Mouse (Mus musculus) limb, embryonic 15.5 days (tissue): ENCODE data around the gene Cdc5l. TPM values are rescaled to one million over a fixed set of nuclear protein-coding genes. Genes with fewer than 3 reads are reported as not detected.

Source experiments
- ATAC-seq: fragments of 200-750 bp; cut with Nextera tagmentation; 2 replicates; pipeline ENCODE4 v1.8.0; 2017; ENCODE audit warnings: low read depth, moderate TSS enrichment; ENCODE audit not compliant: insufficient number of reproducible peaks, low FRiP score, low TSS enrichment
- H3K27ac ChIP-seq: fragments of 300-500 bp; sonication (generic); 2 replicates; pipeline ENCODE4 v1.5.1; 2015; ENCODE audit warnings: moderate library complexity, mild to moderate bottlenecking, inconsistent platforms
- H3K27me3 ChIP-seq: fragments of 300-500 bp; sonication (generic); 2 replicates; pipeline ENCODE4 v1.6.1; 2015; ENCODE audit warnings: inconsistent platforms
- H3K36me3 ChIP-seq: fragments of 300-500 bp; sonication (generic); 2 replicates; pipeline ENCODE4 v1.6.1; 2015; ENCODE audit warnings: inconsistent platforms
- H3K4me1 ChIP-seq: fragments of 300-500 bp; sonication (generic); 2 replicates; pipeline ENCODE4 v1.6.1; 2015; ENCODE audit warnings: inconsistent platforms
- H3K4me2 ChIP-seq: fragments of 300-500 bp; sonication (generic); 2 replicates; pipeline ENCODE4 v1.6.1; 2015; ENCODE audit warnings: mild to moderate bottlenecking, inconsistent platforms
- H3K4me3 ChIP-seq: fragments of 300-500 bp; sonication (generic); 2 replicates; pipeline ENCODE4 v1.5.1; 2015; ENCODE audit warnings: mild to moderate bottlenecking, inconsistent platforms
- H3K9ac ChIP-seq: fragments of 300-500 bp; sonication (generic); 2 replicates; pipeline ENCODE4 v1.6.1; 2015; ENCODE audit warnings: inconsistent platforms
- H3K9me3 ChIP-seq: fragments of 300-500 bp; sonication (generic); 2 replicates; pipeline ENCODE4 v1.6.1; 2016; ENCODE audit warnings: inconsistent platforms
- WGBS: fragments of 180-500 bp; shearing (Covaris S2); methylation state at CpG from one replicate; pipeline ENCODE4 v1.1.7; 2015; 5-methylcytosine and 5-hydroxymethylcytosine counted together
- polyA plus RNA-seq: library from polyadenylated mRNA; unstranded; fragments of >200 nt; fragmentation: Nextera tagmentation; extraction: Ambion mirVana; gene quantifications from 2 replicates; pipeline ENCODE4 v1.2.1, GENCODE M21; 2015

Cdc5l gene
- polyA plus RNA-seq, 1 experiment from 2014 or later, result 61.7 TPM

DNA sequence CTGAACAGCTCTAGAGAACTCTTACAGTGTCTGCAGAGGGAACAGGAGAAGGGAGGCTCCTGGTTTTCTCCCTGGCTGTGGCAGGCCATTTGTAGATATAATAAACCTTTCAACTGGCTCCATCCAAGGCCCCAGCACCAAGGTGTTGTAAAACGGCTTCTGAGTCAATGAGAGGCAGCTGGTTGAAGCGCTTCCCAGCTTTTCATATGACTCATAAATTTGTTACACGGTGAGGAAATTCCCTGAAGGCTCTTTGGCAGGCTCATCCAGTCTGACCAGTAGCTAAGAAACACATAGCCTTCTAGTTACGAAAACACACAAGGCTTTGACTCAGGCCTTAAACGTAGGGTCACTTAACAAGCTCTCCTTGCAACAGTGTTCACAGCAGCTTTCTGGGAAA lies 74.1 kb downstream of the Cdc5l start:
- no peak overlapping the region for H3K4me2 ChIP-seq
- H3K36me3 ChIP-seq, result no peaks in the 10 kb centered on the region
- no peaks in the 10 kb centered on the region for H3K9me3 ChIP-seq
- 12% methylated on average over 5 of the region's 5 CpGs for WGBS
- H3K27me3 ChIP-seq, result peaks cover 69% of the 10 kb centered on the region
- ATAC-seq, result peak; percentile 42
- H3K4me3 ChIP-seq, result no peak overlapping the region
- H3K9ac ChIP-seq, result no peak overlapping the region
- peak overlapping the region; percentile 67 for H3K27ac ChIP-seq
- peaks cover 17% of the 10 kb centered on the region for H3K4me1 ChIP-seq

DNA sequence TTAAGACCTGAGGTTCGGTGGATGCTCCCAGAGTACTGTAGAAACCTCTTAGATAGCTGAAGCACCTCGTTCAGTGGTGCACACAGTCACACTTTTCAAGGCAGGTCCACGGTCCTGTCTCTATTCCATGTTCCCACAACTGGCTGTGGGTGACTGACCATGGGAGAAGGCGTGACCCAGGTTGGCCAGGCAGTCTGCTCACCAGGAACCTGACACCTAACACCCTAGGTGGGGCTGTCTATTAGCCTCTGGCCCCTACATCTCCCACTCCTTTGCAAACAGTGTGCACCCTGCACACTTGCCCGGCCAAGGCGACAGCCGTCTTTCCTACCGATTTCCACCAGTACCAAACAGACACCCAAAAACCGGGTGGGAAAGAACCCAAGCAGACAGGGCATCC lies 77.1 kb downstream of the Cdc5l start:
- no peak for ATAC-seq
- Histone ChIP-seq H3K4me1 (peaks cover 17% of the 10 kb centered on the region), H3K4me3 (no peak overlapping the region), H3K36me3 (no peaks in the 10 kb centered on the region), H3K9ac (no peak overlapping the region), H3K27ac (no peak overlapping the region), H3K9me3 (no peaks in the 10 kb centered on the region), H3K4me2 (no peak overlapping the region), H3K27me3 (peaks cover 66% of the 10 kb centered on the region)
- WGBS, result 85% methylated on average over 9 of the region's 9 CpGs

DNA sequence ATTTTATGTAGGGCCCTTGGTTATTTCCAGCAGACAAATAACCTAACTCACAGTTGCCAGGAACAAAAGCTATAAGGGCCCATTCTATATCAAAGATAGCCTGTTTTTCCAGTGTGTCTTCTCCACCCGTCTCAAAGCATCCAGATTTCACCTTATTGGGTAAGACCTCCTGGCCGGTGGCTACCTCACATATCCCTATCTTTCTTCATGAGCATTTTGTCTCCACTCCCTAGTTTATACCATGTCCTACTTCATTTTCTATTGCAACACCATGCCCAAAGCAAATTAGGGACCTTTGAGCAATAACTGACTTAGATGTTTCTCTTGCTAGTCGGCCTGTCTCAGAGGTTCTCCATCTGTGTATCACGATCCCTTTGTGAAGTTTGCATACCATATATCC lies 85.6 kb downstream of the Cdc5l start:
- ATAC-seq, result no peak
- H3K4me2 ChIP-seq, result no peak overlapping the region
- no peaks in the 10 kb centered on the region for H3K4me1 ChIP-seq
- H3K9me3 ChIP-seq, result no peaks in the 10 kb centered on the region
- no peak overlapping the region for H3K9ac ChIP-seq
- no peak overlapping the region for H3K4me3 ChIP-seq
- H3K27me3 ChIP-seq, result peaks cover 15% of the 10 kb centered on the region; the same call in 1 of the 2 replicates
- no peak overlapping the region for H3K27ac ChIP-seq
- no peaks in the 10 kb centered on the region for H3K36me3 ChIP-seq
- 85% methylated on average over 4 of the region's 4 CpGs for WGBS

Other genes starting within 250 kb of the Cdc5l start
- gene Spats1, start 41.7 kb upstream of the Cdc5l start, polyA plus RNA-seq, result 0.21 and 0.22 TPM in 2 replicates
- 14.7 and 16.5 TPM in 2 replicates for gene Aars2, start 73.1 kb upstream of the Cdc5l start, polyA plus RNA-seq
- 0.17 and 0.19 TPM in 2 replicates for gene Tcte1, start 89.7 kb upstream of the Cdc5l start, polyA plus RNA-seq
- 2.9 and 4.7 TPM in 2 replicates for gene Tmem151b, start 115.9 kb upstream of the Cdc5l start, polyA plus RNA-seq
- gene Nfkbie, start 122.0 kb upstream of the Cdc5l start, polyA plus RNA-seq, result 5.9 and 6.1 TPM in 2 replicates
- 139 and 142 TPM in 2 replicates for gene Slc35b2, start 130.1 kb upstream of the Cdc5l start, polyA plus RNA-seq
- 1,467 and 1,497 TPM in 2 replicates for gene Hsp90ab1, start 139.5 kb upstream of the Cdc5l start, polyA plus RNA-seq
- gene Slc29a1, start 165.9 kb upstream of the Cdc5l start, polyA plus RNA-seq, result 120 and 140 TPM in 2 replicates
- 22.9 and 39.7 TPM in 2 replicates for gene Mymx, start 168.4 kb upstream of the Cdc5l start, polyA plus RNA-seq
- 0.21 and 0.37 TPM in 2 replicates for gene Capn11, start 225.6 kb upstream of the Cdc5l start, polyA plus RNA-seq